Mouse (Mus musculus) testis, adult 2 months (tissue): Measurements from ENCODE around the gene Smim14.

Experiments used
- CTCF ChIP-seq: fragments of 200-500 bp; IDR thresholded peaks from 2 replicates; pipeline ENCODE4 v1.5.1; 2012; ENCODE audit warnings: low read depth, mild to moderate bottlenecking, inconsistent platforms, low read length, moderate library complexity; ENCODE audit not compliant: control insufficient read depth, insufficient read depth, insufficient replicate concordance
- POLR2A ChIP-seq: fragments of 200-500 bp; IDR thresholded peaks from 2 replicates; pipeline ENCODE4 v1.6.1; 2012; ENCODE audit warnings: low read depth, mild to moderate bottlenecking, inconsistent platforms, low read length, moderate library complexity; ENCODE audit not compliant: control insufficient read depth

GRCm38 (mm10) chr5:65425251-65425650, 111.7 kb downstream of the Smim14 start:
- TF ChIP-seq POLR2A (no peak), CTCF (no peak)
